Mouse (Mus musculus) megakaryocyte, embryonic 14.5 days (primary cell): Measurements from ENCODE around the gene Gm37240.

Experiments
- FLI1 ChIP-seq: IDR thresholded peaks from 2 replicates; pipeline ENCODE4 v1.6.1; 2012; ENCODE audit warnings: low read length, inconsistent platforms, mixed read lengths
- GATA1 ChIP-seq: IDR thresholded peaks from 3 replicates; pipeline ENCODE4 v1.6.1; 2012; ENCODE audit warnings: mixed read lengths, low read length, inconsistent platforms, borderline replicate concordance

DNA sequence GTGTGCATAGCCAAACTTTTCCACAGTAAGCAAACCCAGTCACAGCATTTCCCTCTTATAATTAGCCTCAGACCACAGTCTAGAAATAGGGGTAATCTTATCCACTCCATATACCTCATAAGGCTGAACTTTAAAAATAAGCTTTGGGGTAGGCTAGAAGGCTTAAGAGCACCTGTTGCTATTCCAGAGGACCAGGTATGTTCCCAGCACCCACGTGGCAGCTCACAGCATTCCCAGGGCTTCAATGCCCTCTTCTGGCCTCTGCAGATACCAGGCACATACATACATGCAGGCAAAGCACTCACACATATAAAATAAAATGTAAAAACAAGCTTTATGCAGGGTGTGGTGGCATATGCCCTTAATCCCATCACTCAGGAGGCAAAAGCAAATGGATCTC is 53.7 kb downstream of the Gm37240 start:
- TF ChIP-seq GATA1 (no peak), FLI1 (no peak)
